Mouse (Mus musculus): ENCODE measurements around the gene Myo9b. TPM values are rescaled to one million over a fixed set of nuclear protein-coding genes. Genes with fewer than 3 reads are reported as not detected.

Myo9b gene
- polyA plus RNA-seq, 3 experiments from 2014 or later: 18.3 to 20.4 (median 19.4) TPM

Other genes with a start within 250 kb of the Myo9b start
- 10 to 100 TPM; 26.5 to 53.0 (median 32.5) TPM for gene Haus8, start 220 bp downstream of the Myo9b start, polyA plus RNA-seq (2017; shearing (Covaris generic))
- gene Use1, start 94.1 kb downstream of the Myo9b start, polyA plus RNA-seq (2017; shearing (Covaris generic)): 100 to 1,000 TPM; 185 to 341 (median 339) TPM
- gene Ocel1, start 98.6 kb downstream of the Myo9b start, polyA plus RNA-seq (2017; shearing (Covaris generic)): 1 to 10 TPM; 3.3 to 4.7 (median 4.5) TPM
- 1 to 10 TPM in 2 of 3 experiments, under 1 TPM in 1; 0.93 to 2.4 (median 1.1) TPM for gene Nr2f6, start 109.2 kb downstream of the Myo9b start, polyA plus RNA-seq (2017; shearing (Covaris generic))
- gene Ushbp1, start 123.1 kb downstream of the Myo9b start, polyA plus RNA-seq (2017; shearing (Covaris generic)): under 1 TPM in 2 of 3 experiments, not detected in 1; 0.13 to 0.21 TPM
- gene Babam1, start 124.1 kb downstream of the Myo9b start, polyA plus RNA-seq (2017; shearing (Covaris generic)): 10 to 100 TPM; 52.0 to 70.5 (median 54.7) TPM
- 1 to 10 TPM in 2 of 3 experiments, under 1 TPM in 1; 0.62 to 4.9 (median 1.2) TPM for gene Ankle1, start 133.3 kb downstream of the Myo9b start, polyA plus RNA-seq (2017; shearing (Covaris generic))
- 10 to 100 TPM; 21.0 to 24.0 (median 23.1) TPM for gene Abhd8, start 190.9 kb downstream of the Myo9b start, polyA plus RNA-seq (2017; shearing (Covaris generic))
- 10 to 100 TPM; 68.3 to 83.2 (median 80.6) TPM for gene Mrpl34, start 192.2 kb downstream of the Myo9b start, polyA plus RNA-seq (2017; shearing (Covaris generic))
- 10 to 100 TPM; 24.3 to 40.4 (median 25.5) TPM for gene Dda1, start 196.5 kb downstream of the Myo9b start, polyA plus RNA-seq (2017; shearing (Covaris generic))
- gene Ano8, start 213.2 kb downstream of the Myo9b start, polyA plus RNA-seq (2017; shearing (Covaris generic)): under 1 TPM in 2 of 3 experiments, not detected in 1; 0.11 to 0.31 TPM
- gene Gtpbp3, start 215.4 kb downstream of the Myo9b start, polyA plus RNA-seq (2017; shearing (Covaris generic)): 1 to 10 TPM; 2.6 to 6.5 (median 3.4) TPM
- gene Plvap, start 239.0 kb downstream of the Myo9b start, polyA plus RNA-seq (2017; shearing (Covaris generic)): not detected